In the genomic region with DNA sequence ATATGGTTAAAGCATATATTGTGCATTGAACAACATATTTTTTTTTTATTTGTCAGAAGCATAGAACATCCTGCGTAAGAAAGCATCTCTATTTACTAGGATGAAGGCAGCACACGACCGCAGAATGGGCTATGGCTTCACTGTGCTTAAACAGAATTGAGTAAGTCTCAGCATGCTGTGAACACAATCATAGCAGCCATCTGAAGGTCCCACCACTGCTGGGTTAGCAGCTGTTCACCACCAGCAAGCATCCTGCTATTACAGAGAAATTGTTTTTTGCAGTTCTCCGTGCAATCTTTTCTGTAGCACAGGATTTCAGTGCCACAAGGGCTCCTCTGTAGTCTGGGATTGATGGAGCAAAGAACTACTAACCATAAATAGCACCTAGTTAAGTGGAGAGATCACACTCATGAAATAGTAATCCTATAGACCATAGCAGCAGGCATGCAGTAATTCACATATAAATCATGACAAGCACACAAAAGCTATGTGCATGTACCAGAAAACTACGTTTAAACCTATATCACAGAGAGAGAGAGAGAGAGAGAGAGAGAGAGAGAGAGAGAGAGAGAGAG, we compare ENCODE assay signal across 16 mouse cellular contexts.
DNase-seq lines count a peak whose midpoint lies in the region; ATAC-seq and TF ChIP-seq lines count a peak whose summit lies in the region.
"Had no signal": no experiment of that assay in that cellular context is flagged by ENCODE, and none has a peak within 500 bp of the region (broad histone marks: within the 10 kb centered on the region; RNA-seq: fewer than 3 reads in every experiment).

No protein-coding gene starts in this region.

- H3K27me3 ChIP-seq in forebrain, postnatal 0 days (ENCODE audit: insufficient read depth, low read length) = no peaks in the 10 kb centered on the region
- H3K27me3 ChIP-seq in midbrain, embryonic 15.5 days (replicated peaks) = no peaks in the 10 kb centered on the region

- H3K27ac ChIP-seq in forebrain, postnatal 0 days (ENCODE audit: low read depth, low read length) = peak overlapping the region; percentile 29; the same call in 1 of the 2 replicates
- peak overlapping the region; percentile 59 for H3K27ac ChIP-seq in midbrain, embryonic 15.5 days
- H3K27ac ChIP-seq: kidney, postnatal 0 days had no signal

- H3K36me3 ChIP-seq in forebrain, postnatal 0 days (ENCODE audit: insufficient read depth) = no peaks in the 10 kb centered on the region
- no peaks in the 10 kb centered on the region for H3K36me3 ChIP-seq in midbrain, embryonic 15.5 days (replicated peaks)
- H3K36me3 ChIP-seq: G1E had no signal

- TF ChIP-seq CTCF in forebrain, postnatal 0 days (IDR thresholded peaks at IDR 0.05; ENCODE audit: low read depth) = no peak

- H3K4me2 ChIP-seq in forebrain, postnatal 0 days (ENCODE audit: low read depth) = no peak overlapping the region
- H3K4me2 ChIP-seq in midbrain, embryonic 15.5 days = no peak overlapping the region
- H3K4me2 ChIP-seq: lung, embryonic 14.5 days had no signal

- peak; percentile 45 for ATAC-seq in forebrain, postnatal 0 days
- 0 out of 2 replicates have a peak, but pooled peaks have one; percentile 31 for ATAC-seq in midbrain, embryonic 15.5 days (replicated peaks)

- H3K4me3 ChIP-seq in forebrain, postnatal 0 days (ENCODE audit: low read depth, low read length) = no peak overlapping the region
- H3K4me3 ChIP-seq in midbrain, embryonic 15.5 days = no peak overlapping the region

- peaks cover 7% of the 10 kb centered on the region for H3K4me1 ChIP-seq in forebrain, postnatal 0 days (ENCODE audit: insufficient read depth)
- H3K4me1 ChIP-seq in midbrain, embryonic 15.5 days = peaks cover 21% of the 10 kb centered on the region

- peak; percentile 15 for DNase-seq in layer of hippocampus, adult 11-12 months (ENCODE audit: low spot score)
- no peak for DNase-seq in layer of hippocampus, postnatal 36 days
- DNase-seq in brain, adult 2 months (ENCODE audit: low read depth, low spot score) = peak; percentile 48
- peak; percentile 40 for DNase-seq in forebrain, postnatal 0 days
- DNase-seq in kidney, postnatal 25 days = no peak
- no peak for DNase-seq in lung, postnatal 10 days
- DNase-seq in adrenal gland, postnatal 10 days = no peak
- DNase-seq: adrenal gland, postnatal 25 days; cerebellum, adult 11-12 months; embryo, embryonic 11 days; heart, adult 18-20 months; lung, embryonic 14.5 days; right cerebral cortex, postnatal 4 days had no signal

- H3K9me3 ChIP-seq in forebrain, postnatal 0 days (ENCODE audit: low read length) = no peaks in the 10 kb centered on the region
- no peaks in the 10 kb centered on the region for H3K9me3 ChIP-seq in midbrain, embryonic 15.5 days
- H3K9me3 ChIP-seq: G1E had no signal

- WGBS in forebrain, postnatal 0 days = 63% methylated on average over 5 of the region's 5 CpGs
- 54% methylated on average over 5 of the region's 5 CpGs for WGBS in midbrain, embryonic 15.5 days

- H3K9ac ChIP-seq in forebrain, postnatal 0 days = no peak overlapping the region
- H3K9ac ChIP-seq in midbrain, embryonic 15.5 days = no peak overlapping the region
- H3K9ac ChIP-seq: lung, embryonic 14.5 days had no signal

Comparison
In these comparisons a context has a peak if more than half of its experiments do, and no peak if none do; other contexts are left out.
1. DNase-seq: peak in layer of hippocampus, adult 11-12 months (single experiment), brain, adult 2 months (single experiment) and forebrain, postnatal 0 days (single experiment); none in layer of hippocampus, postnatal 36 days (0 of 2), kidney, postnatal 25 days (0 of 2), lung, postnatal 10 days (single experiment) and adrenal gland, postnatal 10 days (single experiment).